Mouse (Mus musculus) left cerebral cortex, postnatal 25 days (tissue): ENCODE measurements around the gene Trp53inp2. TPM values are rescaled to one million over a fixed set of nuclear protein-coding genes. Genes with fewer than 3 reads are reported as not detected.
A peak's percentile ranks its signal among the peaks of the same experiment; 100 is the strongest.

Experiments used
- DNase-seq, 2 experiments: peaks; one replicate each; pipeline ENCODE4 v3.0.0; 2022; ENCODE audit warnings: low spot score in 2 of 2, mixed read lengths in 1 of 2
- intact Hi-C: fragments of 180-260 bp; cut with DNase I; formaldehyde crosslinking; loops from one replicate; pipeline ENCODE4 v1.15.1; 2025
- microRNA-seq, 2 experiments: library from miRNA; unstranded; fragments of <30 nt; microRNA quantifications; one replicate each; pipeline ENCODE4 v1.2.0; 2022
- total RNA-seq, 2 experiments: library from RNA; stranded (reverse); gene quantifications; 2 replicates each; pipeline ENCODE4 v1.2.3; 2021

The Trp53inp2 gene
- total RNA-seq, 2 experiments from 2014 or later: 175 to 194 TPM

DNA sequence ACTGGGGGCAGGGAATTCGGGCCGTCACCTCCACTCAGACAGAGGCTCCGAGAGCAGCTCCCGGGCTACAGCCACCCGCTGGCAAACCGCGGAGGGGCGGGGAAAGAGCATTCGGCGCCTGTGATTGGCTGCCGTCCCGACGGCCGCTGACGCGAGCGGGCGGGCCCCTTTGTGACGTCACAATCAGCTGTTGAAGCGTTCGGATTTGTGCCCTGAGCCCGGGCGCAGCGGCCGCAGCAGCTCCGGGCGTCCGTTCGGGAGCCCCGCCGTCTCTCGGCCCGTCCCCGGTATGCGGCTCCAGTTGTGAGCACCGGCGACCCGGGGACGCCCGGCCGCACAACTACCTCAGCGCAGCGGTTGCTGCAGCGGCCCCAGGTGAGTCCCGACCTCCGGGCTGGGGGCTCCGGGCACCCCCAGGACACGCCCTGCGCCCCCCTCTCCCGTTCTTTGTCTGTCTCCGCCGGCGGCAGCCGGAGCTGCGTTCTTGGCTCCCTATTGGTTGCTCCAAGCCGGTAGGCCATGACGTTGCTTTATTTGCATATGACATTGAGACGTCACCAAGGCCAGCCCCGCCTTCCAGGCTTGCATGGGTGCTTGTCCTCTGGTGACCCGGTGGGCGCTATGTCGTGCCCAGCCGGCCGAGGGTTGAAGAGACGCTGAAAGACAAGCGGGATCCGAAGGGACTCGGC lies 928 bp downstream of the Trp53inp2 start:
- intact Hi-C loops: loop anchor here (1.0 to 5.0 kb wide), 3 partner anchors 24 to 144 kb away; partner anchors contain the start of genes Dynlrb1, Map1lc3a and Pigu

GRCm38 (mm10) chr2:155382332-155382700 lies 1.5 kb downstream of the Trp53inp2 start:
- no peak for DNase-seq
- intact Hi-C loops: loop anchor here (2.0 to 5.0 kb wide), 2 partner anchors 106 to 145 kb away; partner anchors contain the start of genes Dynlrb1 and Map1lc3a

More for the DNA sequence above, 928 bp downstream of the Trp53inp2 start:
- DNase-seq: peak; percentile 97 to 98

DNA sequence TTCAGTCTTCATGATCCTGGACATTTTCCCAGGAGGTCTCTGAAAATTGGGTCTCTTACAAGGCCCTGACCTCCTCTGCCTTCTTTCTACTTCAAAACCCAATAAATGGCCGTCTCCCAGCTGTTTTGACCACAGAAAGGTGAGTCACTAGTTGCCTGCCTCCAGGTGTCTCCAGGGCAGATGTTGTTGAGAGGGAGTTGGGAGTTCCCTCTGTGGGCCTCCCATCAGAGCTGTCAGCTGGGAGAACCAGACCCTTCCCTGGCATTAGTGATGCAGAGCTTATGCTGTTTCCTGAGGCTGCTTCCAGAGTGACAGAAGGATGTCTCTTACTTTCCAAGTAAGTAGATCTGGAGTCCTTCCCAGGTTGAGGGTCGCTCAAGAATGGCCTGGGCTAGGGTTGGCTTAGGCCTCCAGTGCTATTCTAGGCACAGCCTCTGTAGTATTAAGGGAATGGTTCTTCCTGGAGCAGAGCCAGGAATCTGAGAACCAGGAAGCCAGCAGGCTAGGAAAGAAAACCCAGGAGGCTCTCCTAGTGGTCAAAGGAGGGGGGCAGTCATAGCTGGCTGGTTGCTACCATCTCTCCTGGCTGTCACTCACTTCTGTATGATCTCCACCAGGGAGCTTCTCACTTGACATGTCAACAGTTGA lies 2.1 kb downstream of the Trp53inp2 start:
- DNase-seq: peak in 1 of 2 experiments; percentile 43
- intact Hi-C loops: loop anchor here (2.0 to 5.0 kb wide), 2 partner anchors 106 to 146 kb away; partner anchors contain the start of genes Dynlrb1 and Map1lc3a

DNA sequence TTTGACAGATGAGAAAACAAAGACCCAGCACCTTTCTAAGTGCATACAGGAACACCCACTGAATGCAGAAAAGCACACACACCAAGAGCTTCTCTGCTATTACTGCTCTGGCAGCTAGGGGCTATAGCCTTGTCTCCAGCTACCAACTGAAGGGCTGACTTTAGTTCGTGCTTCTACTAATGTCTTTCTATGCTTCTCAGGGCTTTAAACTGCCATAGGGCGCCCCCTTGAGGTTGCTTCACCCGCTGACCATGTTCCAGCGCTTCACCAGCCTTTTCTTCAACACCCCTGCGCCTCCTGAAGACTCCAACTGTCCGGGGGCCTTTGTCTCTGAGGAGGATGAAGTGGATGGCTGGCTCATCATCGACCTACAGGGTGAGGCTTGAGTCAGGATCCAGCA lies 4.2 kb downstream of the Trp53inp2 start:
- DNase-seq: peak; percentile 78 to 89
- intact Hi-C loops: no loop called here

DNA sequence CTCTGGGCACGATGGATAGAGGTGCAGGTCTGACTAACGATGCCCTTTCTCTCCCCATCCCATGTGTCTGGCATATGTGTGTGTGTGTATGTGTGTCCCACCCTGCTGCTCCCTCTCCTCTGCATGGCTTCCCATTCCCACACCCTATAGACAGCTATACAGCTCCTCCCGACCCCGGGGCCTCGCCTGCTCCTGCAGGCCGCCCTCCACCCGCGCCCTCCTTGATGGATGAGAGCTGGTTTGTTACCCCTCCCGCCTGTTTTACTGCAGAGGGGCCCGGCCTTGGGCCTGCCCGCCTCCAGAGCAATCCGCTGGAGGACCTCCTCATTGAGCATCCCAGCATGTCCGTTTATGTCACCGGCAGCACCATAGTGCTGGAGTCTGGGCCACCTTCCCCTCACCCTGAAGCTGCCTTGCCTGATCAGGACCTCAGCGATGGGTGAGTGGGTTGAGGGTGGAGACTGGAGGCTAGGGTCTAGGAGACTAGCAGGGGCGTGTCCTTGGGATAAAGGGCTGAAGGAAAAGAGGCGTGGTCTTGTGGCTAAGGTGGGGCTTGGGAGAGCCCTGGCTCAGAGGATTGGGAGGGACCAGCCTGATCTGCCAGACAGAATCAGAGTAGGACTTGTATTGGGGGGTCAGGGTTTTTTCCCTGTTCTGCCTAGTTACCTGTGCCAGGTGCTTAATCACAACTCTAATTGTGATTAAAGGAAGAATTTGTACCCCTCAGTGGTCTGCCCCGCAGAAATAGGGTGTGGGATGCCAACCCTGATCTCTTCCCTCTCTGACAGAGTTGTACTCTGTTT lies 5.1 kb downstream of the Trp53inp2 start:
- intact Hi-C loops: no loop called here
- DNase-seq: no peak

GRCm38 (mm10) chr2:155386534-155386899 lies 5.7 kb downstream of the Trp53inp2 start:
- intact Hi-C loops: no loop called here
- DNase-seq: peak in 1 of 2 experiments; percentile 60

- DNase-seq: no peak
- intact Hi-C loops: no loop called here
Measured at GRCm38 (mm10) chr2:155387052-155387451, 6.2 kb downstream of the Trp53inp2 start.

DNA sequence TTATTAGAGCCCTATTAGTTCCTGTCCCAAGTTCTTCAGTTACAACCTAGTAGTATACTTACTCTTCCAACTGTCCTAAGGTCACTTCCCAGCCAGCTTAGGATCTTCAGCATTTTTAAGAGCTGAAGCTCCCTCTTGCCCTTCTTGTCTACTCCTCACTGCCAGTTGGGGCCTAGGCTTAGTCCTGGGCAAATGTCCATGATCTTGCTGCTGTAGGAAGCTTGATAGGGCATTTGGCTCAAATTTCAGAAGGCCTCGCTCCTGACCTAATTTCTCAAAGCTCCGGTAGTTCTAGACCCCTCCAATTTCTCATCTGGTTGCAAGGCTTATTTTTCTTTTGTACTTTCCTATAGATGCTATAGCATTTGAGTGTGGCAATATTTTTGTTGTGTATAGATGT lies 7.7 kb downstream of the Trp53inp2 start:
- intact Hi-C loops: no loop called here
- DNase-seq: no peak

- DNase-seq: no peak
- intact Hi-C loops: no loop called here
Measured at GRCm38 (mm10) chr2:155394586-155394985, 13.7 kb downstream of the Trp53inp2 start.

DNA sequence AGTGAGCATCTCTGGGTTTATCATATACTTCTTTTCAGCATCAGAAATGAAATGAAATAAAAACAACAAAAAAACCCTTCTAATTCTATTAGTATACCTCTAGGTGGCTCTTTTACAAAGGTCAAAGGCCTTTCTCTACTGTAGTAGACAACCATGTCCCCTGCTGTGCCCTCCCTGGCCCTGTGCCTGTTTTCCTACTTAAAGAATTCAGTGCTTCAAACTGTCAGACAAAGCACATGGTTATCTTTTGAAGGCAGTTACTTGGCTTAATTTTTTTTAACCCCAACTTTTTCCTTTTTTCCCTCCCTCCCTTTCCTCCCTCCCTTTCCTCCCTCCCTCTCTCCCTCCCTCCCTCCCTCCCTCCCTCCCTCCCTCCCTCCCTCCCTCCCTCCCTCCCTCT lies 19.4 kb downstream of the Trp53inp2 start:
- DNase-seq: no peak
- intact Hi-C loops: no loop called here

DNA sequence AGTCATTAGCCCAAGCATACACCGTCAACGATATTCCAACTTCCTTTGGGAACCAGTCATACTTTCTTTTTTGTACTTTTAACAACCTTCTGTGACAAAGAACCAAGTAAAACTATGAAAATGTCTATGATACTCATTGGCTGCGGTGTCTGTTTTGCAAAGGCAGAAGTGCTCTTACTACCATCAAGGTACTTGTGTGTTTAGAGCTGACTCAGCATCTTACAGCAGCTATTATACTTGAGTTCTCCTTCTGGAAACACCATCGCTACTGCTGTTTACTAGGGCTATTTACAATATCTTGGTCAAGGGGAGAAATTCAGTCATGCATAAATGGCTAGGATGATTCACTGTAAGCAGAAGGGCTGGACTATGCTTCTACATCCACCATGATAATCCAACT lies 21.1 kb downstream of the Trp53inp2 start:
- intact Hi-C loops: no loop called here
- no peak for DNase-seq

GRCm38 (mm10) chr2:155404635-155405034 lies 23.8 kb downstream of the Trp53inp2 start:
- intact Hi-C loops: no loop called here
- no peak for DNase-seq

GRCm38 (mm10) chr2:155420911-155421310 lies 40.1 kb downstream of the Trp53inp2 start:
- no peak for DNase-seq
- intact Hi-C loops: no loop called here

GRCm38 (mm10) chr2:155436445-155436844 lies 55.6 kb downstream of the Trp53inp2 start:
- DNase-seq: no peak
- intact Hi-C loops: no loop called here

Small RNA genes within 50 kb of the gene (microRNA-seq; reads per million reads assigned to microRNA genes)
- 0 reads per million in 2 experiments for gene Mir695

Other genes starting within 250 kb of the Trp53inp2 start
- gene Itch, start 247.6 kb upstream of the Trp53inp2 start, total RNA-seq: 10 to 100 TPM; 52.0 to 52.1 TPM
- gene Dynlrb1, start 144.5 kb upstream of the Trp53inp2 start, total RNA-seq: 100 to 1,000 TPM; 286 to 313 TPM
- 100 to 1,000 TPM; 346 to 373 TPM for gene Map1lc3a, start 104.8 kb upstream of the Trp53inp2 start, total RNA-seq
- gene Pigu, start 23.6 kb upstream of the Trp53inp2 start, total RNA-seq: 10 to 100 TPM; 29.1 to 29.5 TPM
- 10 to 100 TPM; 65.1 to 65.8 TPM for gene Ncoa6, start 92.8 kb downstream of the Trp53inp2 start, total RNA-seq
- gene Acss2, start 136.9 kb downstream of the Trp53inp2 start, total RNA-seq: 10 to 100 TPM; 56.4 to 60.5 TPM
- 100 to 1,000 TPM; 115 to 122 TPM for gene Ggt7, start 137.2 kb downstream of the Trp53inp2 start, total RNA-seq
- 10 to 100 TPM; 12.9 to 14.4 TPM for gene Gss, start 211.8 kb downstream of the Trp53inp2 start, total RNA-seq
- 1 to 10 TPM; 3.8 to 5.3 TPM for gene Myh7b, start 230.2 kb downstream of the Trp53inp2 start, total RNA-seq